Mouse (Mus musculus) limb, embryonic 14.5 days (tissue): ENCODE measurements at regions not wholly inside any gene's neighbourhood (a gene's known extent, or its start where the extent isn't known, plus 50 kb on each side); places are given as distances from the start of the nearest gene placed in this dataset. TPM values are rescaled to one million over a fixed set of nuclear protein-coding genes. Genes with fewer than 3 reads are reported as not detected.

Experiments
- ATAC-seq: fragments of 200-750 bp; cut with Nextera tagmentation; 2 replicates; pipeline ENCODE4 v1.8.0; 2017; ENCODE audit warnings: low read depth, moderate number of reproducible peaks, moderate TSS enrichment; ENCODE audit not compliant: low FRiP score
- DNase-seq: peaks from one replicate; pipeline ENCODE4 v3.0.0-alpha.2; 2015; ENCODE audit warnings: low spot score
- H3K27ac ChIP-seq: fragments of 300-500 bp; sonication (generic); replicated peaks from 2 replicates; pipeline ENCODE4 v1.5.1; 2014; ENCODE audit warnings: low read depth, mild to moderate bottlenecking, low read length, moderate library complexity, mixed read lengths
- H3K27me3 ChIP-seq: fragments of 300-500 bp; sonication (generic); 2 replicates; pipeline ENCODE4 v1.6.1; 2014; ENCODE audit warnings: low read length, mixed read lengths; ENCODE audit not compliant: control insufficient read depth, insufficient read depth
- H3K36me3 ChIP-seq: fragments of 300-500 bp; sonication (generic); 2 replicates; pipeline ENCODE4 v1.6.1; 2014; ENCODE audit warnings: mild to moderate bottlenecking, low read length, moderate library complexity, mixed read lengths; ENCODE audit not compliant: control insufficient read depth, insufficient read depth
- H3K4me1 ChIP-seq: fragments of 300-500 bp; sonication (generic); 2 replicates; pipeline ENCODE4 v1.6.1; 2014; ENCODE audit warnings: antibody characterized with exemption, low read length, mixed read lengths; ENCODE audit not compliant: control insufficient read depth, insufficient read depth
- H3K4me2 ChIP-seq: fragments of 300-500 bp; sonication (generic); replicated peaks from 2 replicates; pipeline ENCODE4 v1.6.1; 2014; ENCODE audit warnings: low read depth, mild to moderate bottlenecking, low read length, moderate library complexity; ENCODE audit not compliant: severe bottlenecking
- H3K4me3 ChIP-seq: fragments of 300-500 bp; sonication (generic); replicated peaks from 2 replicates; pipeline ENCODE4 v1.5.1; 2014; ENCODE audit warnings: low read length
- H3K9ac ChIP-seq: fragments of 300-500 bp; sonication (generic); 2 replicates; pipeline ENCODE4 v1.6.1; 2014; ENCODE audit warnings: mild to moderate bottlenecking, low read depth, low read length, moderate library complexity; ENCODE audit not compliant: severe bottlenecking
- H3K9me3 ChIP-seq: fragments of 300-500 bp; sonication (generic); 2 replicates; pipeline ENCODE4 v1.6.1; 2016; ENCODE audit warnings: low read length; ENCODE audit not compliant: control insufficient read depth
- POLR2A ChIP-seq: fragments of 200-500 bp; IDR thresholded peaks from 2 replicates; pipeline ENCODE4 v1.8.0; 2012; ENCODE audit warnings: inconsistent platforms, mild to moderate bottlenecking, moderate library complexity, borderline replicate concordance; ENCODE audit not compliant: insufficient read depth, insufficient read length; ENCODE audit errors: extremely low read depth
- WGBS: fragments of 180-500 bp; shearing (Covaris S2); extraction: QIAGEN DNeasy Blood & Tissue Kit; methylation state at CpG from one replicate; pipeline ENCODE4 v1.1.7; 2014; 5-methylcytosine and 5-hydroxymethylcytosine counted together
- microRNA-seq: library from miRNA; unstranded; fragments of <30 nt; microRNA quantifications from one replicate; pipeline ENCODE4, GENCODE M21; 2016

DNA sequence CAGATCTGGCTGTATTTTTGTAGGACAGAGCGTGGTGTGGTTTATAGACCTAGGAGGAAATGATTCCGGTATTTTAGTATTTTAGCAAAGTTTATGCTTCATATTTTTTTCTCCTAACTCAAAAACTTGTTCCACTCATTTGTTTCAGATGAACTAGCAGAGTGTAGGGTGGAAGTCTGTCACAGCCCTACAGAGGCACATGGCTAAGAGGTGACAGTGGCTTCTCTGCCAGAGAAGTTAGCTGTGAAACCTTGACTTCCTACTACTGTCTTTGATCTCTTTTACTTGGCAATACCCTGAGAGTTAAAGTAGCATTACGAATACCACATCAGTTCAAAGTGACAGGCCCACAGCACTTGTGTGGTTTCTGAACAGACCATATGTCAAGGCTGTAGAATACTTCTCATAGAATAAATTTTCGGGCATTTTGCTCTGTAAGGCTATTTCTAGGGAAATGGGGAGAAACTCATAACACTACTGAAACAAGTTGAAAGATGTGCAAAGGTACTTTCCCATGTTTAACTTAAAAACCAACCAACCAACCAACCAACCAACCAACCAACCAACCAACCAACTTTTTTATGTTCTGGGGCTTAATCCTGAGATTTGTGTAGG, 104.3 kb upstream of the Syt1 start:
- DNase-seq (no peak), ATAC-seq (no peak)
- H3K4me1 ChIP-seq, result no peaks in the 10 kb centered on the region
- H3K36me3 ChIP-seq, result no peaks in the 10 kb centered on the region
- TF ChIP-seq POLR2A, result no peak
- H3K4me2 ChIP-seq, result no peak overlapping the region
- H3K27me3 ChIP-seq, result no peaks in the 10 kb centered on the region
- 78% methylated on average over 4 of the region's 4 CpGs for WGBS
- no peak overlapping the region for H3K27ac ChIP-seq
- H3K9ac ChIP-seq, result no peak overlapping the region
- H3K9me3 ChIP-seq, result no peaks in the 10 kb centered on the region
- no peak overlapping the region for H3K4me3 ChIP-seq

DNA sequence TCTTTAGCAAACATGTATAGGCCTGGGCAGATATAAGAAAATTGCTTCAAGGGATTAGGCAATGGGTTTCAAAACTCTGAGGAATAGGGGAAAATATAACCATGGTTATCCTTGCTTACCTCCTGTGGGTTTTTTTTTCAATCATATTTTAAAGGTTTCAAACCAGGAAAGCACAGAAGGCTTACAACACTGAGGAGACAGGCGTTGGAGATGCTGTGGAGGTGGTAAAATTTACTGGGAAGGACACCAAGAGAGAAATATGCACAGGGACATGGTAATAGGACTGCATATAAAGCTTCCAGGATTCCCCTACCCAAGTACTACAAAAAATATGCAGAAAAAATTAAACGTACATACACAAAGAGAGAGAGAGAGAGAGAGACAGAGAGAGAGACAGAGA, 95.0 kb upstream of the Syt1 start:
- Histone ChIP-seq H3K9me3 (no peaks in the 10 kb centered on the region), H3K4me3 (no peak overlapping the region), H3K9ac (no peak overlapping the region), H3K27me3 (no peaks in the 10 kb centered on the region), H3K27ac (no peak overlapping the region), H3K36me3 (no peaks in the 10 kb centered on the region), H3K4me1 (no peaks in the 10 kb centered on the region), H3K4me2 (no peak overlapping the region)
- DNase-seq (no peak), ATAC-seq (no peak)
- TF ChIP-seq POLR2A, result no peak
- 77% methylated on average over 2 of the region's 2 CpGs for WGBS

DNA sequence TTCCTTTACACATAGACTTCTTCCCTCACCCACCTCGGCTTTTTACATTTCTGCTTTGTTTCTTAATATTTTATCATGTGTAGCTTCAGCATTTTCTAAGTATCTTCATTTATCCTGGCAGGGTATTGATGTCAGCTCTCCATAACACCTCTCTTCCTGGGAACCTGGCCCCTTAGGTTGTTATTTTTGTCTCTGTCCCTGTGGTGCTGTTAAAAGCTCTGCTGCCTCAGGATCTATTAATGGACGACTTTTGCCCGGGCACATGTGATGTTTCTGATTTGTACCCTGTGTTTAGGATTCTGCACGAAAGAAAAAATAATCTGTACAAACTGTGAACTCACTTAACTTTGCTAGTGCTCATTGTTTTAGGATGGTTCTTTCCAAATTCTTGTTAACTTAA, 81.4 kb upstream of the Syt1 start:
- Histone ChIP-seq H3K36me3 (no peaks in the 10 kb centered on the region), H3K4me1 (no peaks in the 10 kb centered on the region), H3K27me3 (no peaks in the 10 kb centered on the region), H3K4me3 (no peak overlapping the region), H3K4me2 (no peak overlapping the region), H3K9me3 (no peaks in the 10 kb centered on the region), H3K9ac (no peak overlapping the region), H3K27ac (no peak overlapping the region)
- WGBS, result 62% methylated on average over 4 of the region's 4 CpGs
- ATAC-seq (no peak), DNase-seq (no peak)
- no peak for TF ChIP-seq POLR2A

DNA sequence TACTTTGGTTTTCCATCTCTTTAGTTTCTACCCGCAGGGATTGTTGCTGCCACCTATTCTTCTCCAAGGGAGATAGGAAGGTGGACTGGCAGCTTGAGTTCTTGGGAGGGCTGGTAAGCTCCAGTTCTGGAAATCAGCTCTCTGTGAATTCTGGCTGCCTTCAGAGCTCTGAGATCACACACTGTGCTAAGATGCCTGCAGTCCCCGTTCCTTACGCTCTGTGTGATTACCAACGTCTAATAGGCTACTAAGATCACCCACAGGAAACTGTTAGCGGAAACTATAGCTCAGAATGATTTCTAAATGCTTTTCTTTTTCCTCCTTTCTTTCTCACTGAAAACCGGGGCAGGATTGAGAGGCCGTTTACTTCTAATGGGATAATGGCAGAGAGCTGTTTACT, 69.0 kb upstream of the Syt1 start:
- Histone ChIP-seq H3K9ac (no peak overlapping the region), H3K4me1 (no peaks in the 10 kb centered on the region), H3K36me3 (no peaks in the 10 kb centered on the region), H3K4me3 (no peak overlapping the region), H3K27ac (no peak overlapping the region), H3K4me2 (no peak overlapping the region), H3K9me3 (no peaks in the 10 kb centered on the region), H3K27me3 (no peaks in the 10 kb centered on the region)
- DNase-seq (no peak), ATAC-seq (no peak)
- WGBS, result 34% methylated on average over 7 of the region's 7 CpGs
- no peak for TF ChIP-seq POLR2A

DNA sequence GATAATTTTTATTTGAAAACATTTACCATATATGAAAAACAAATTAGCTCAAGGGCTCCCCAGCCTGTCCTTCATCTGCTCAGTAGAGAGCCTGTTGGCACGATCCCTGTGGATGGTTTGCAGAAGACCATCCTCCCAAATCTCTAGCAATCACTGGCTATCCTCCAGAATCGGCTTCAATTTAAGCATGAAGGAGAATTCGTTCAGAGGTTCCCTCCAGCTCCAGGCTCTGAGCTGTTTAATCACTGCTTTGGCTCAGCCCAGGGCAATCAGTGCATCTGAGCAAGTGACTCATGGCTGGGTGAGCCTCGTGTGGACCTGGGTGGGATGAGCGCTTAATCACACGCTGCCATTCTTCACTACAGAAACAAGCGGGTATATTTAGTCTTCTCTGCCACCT, 63.4 kb upstream of the Syt1 start:
- Histone ChIP-seq H3K27ac (no peak overlapping the region), H3K4me3 (no peak overlapping the region), H3K4me2 (no peak overlapping the region), H3K27me3 (no peaks in the 10 kb centered on the region), H3K9me3 (no peaks in the 10 kb centered on the region), H3K9ac (no peak overlapping the region), H3K4me1 (no peaks in the 10 kb centered on the region), H3K36me3 (no peaks in the 10 kb centered on the region)
- 84% methylated on average over 7 of the region's 7 CpGs for WGBS
- no peak for TF ChIP-seq POLR2A
- ATAC-seq (no peak), DNase-seq (no peak)

Small RNA genes in the stretch of these regions (microRNA-seq; reads per million reads assigned to microRNA genes)
- gene Gm44495, result not detected
